Mouse (Mus musculus): ENCODE results near the gene Scamp3.

DNA sequence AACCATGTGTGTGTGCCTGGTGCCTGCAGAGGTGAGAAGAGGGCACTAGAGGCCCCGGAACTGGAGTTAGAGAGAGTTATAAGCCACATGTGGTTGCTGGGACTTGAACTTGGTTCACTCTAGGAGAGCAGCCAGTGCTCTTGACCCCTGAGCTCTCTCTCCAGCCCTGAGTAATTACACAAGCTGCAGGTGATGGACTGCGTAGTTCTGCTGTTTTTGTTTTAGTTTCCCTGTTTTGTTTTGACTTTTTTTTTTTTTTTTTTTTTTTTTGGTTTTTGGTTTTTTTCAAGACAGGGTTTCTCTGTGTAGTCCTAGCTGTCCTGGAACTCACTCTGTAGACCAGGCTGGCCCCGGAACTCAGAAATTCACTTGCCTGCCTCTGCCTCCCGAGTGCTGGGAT is 15.5 kb upstream of the Scamp3 start:
- no peak for TF ChIP-seq CTCF (IDR thresholded peaks at IDR 0.05; ENCODE audit: borderline replicate concordance, insufficient read depth, low read length)
- no peak for TF ChIP-seq POLR2A (IDR thresholded peaks at IDR 0.05; ENCODE audit: low read depth, low read length)
